Mouse (Mus musculus) kidney, embryonic 14.5 days (tissue): ENCODE results near the gene Zmpste24. TPM values are rescaled to one million over a fixed set of nuclear protein-coding genes. Genes with fewer than 3 reads are reported as not detected.
"Not testable (repeated sequence)": the region's sequence is repeated elsewhere in the genome, so short reads cannot be mapped to it uniquely, and the experiment has no call there.

Experiments
- ATAC-seq: fragments of 200-750 bp; cut with Nextera tagmentation; 2 replicates; pipeline ENCODE4 v1.8.0; 2017; ENCODE audit warnings: moderate number of reproducible peaks, mild to moderate bottlenecking, moderate TSS enrichment, moderate library complexity; ENCODE audit not compliant: low FRiP score, low TSS enrichment
- H3K27ac ChIP-seq: fragments of 300-500 bp; sonication (generic); 2 replicates; pipeline ENCODE4 v1.5.1; 2014; ENCODE audit warnings: low read depth, mild to moderate bottlenecking, low read length, moderate library complexity, mixed read lengths
- H3K27me3 ChIP-seq: fragments of 300-500 bp; sonication (generic); 2 replicates; pipeline ENCODE4 v1.6.1; 2014; ENCODE audit warnings: mild to moderate bottlenecking, low read length; ENCODE audit not compliant: control insufficient read depth, insufficient read depth
- H3K36me3 ChIP-seq: fragments of 300-500 bp; sonication (generic); 2 replicates; pipeline ENCODE4 v1.6.1; 2014; ENCODE audit warnings: low read length, mixed read lengths; ENCODE audit not compliant: control insufficient read depth, insufficient read depth
- H3K4me1 ChIP-seq: fragments of 300-500 bp; sonication (generic); 2 replicates; pipeline ENCODE4 v1.6.1; 2014; ENCODE audit warnings: low read length, mixed read lengths; ENCODE audit not compliant: control insufficient read depth, insufficient read depth
- H3K4me2 ChIP-seq: fragments of 300-500 bp; sonication (generic); replicated peaks from 2 replicates; pipeline ENCODE4 v1.6.1; 2014; ENCODE audit warnings: low read depth, mild to moderate bottlenecking, low read length
- H3K4me3 ChIP-seq: fragments of 300-500 bp; sonication (generic); 2 replicates; pipeline ENCODE4 v1.5.1; 2014; ENCODE audit warnings: mild to moderate bottlenecking, low read length
- H3K9ac ChIP-seq: fragments of 300-500 bp; sonication (generic); 2 replicates; pipeline ENCODE4 v1.6.1; 2014; ENCODE audit warnings: low read depth, mild to moderate bottlenecking, low read length, moderate library complexity
- H3K9me3 ChIP-seq: fragments of 300-500 bp; sonication (generic); 2 replicates; pipeline ENCODE4 v1.6.1; 2016; ENCODE audit warnings: low read length; ENCODE audit not compliant: control insufficient read depth
- WGBS: fragments of 180-500 bp; shearing (Covaris S2); extraction: QIAGEN DNeasy Blood & Tissue Kit; methylation state at CpG from one replicate; pipeline ENCODE4 v1.1.7; 2014; 5-methylcytosine and 5-hydroxymethylcytosine counted together
- polyA plus RNA-seq: library from polyadenylated mRNA; unstranded; fragments of >200 nt; fragmentation: Nextera tagmentation; extraction: Ambion mirVana; gene quantifications from 2 replicates; pipeline ENCODE4 v1.2.1, GENCODE M21; 2014

The Zmpste24 gene
- polyA plus RNA-seq, 1 experiment from 2014 or later: 28.5 TPM

GRCm38 (mm10) chr4:121065336-121065735 lies 32.7 kb downstream of the Zmpste24 start:
- 55% methylated on average over 2 of the region's 2 CpGs for WGBS
- Histone ChIP-seq H3K27ac (no peak overlapping the region), H3K27me3 (no peaks in the 10 kb centered on the region), H3K4me3 (no peak overlapping the region), H3K4me1 (no peaks in the 10 kb centered on the region), H3K9ac (no peak overlapping the region), H3K36me3 (peaks cover 29% of the 10 kb centered on the region), H3K4me2 (no peak overlapping the region), H3K9me3 (no peaks in the 10 kb centered on the region)
- no peak for ATAC-seq

- 91% methylated on average over 9 of the region's 10 CpGs for WGBS
- peaks cover 19% of the 10 kb centered on the region for H3K36me3 ChIP-seq
- H3K9me3 ChIP-seq: not testable (repeated sequence)
These were observed 38.8 kb downstream of the Zmpste24 start for GRCm38 (mm10) chr4:121059218-121059617.

GRCm38 (mm10) chr4:121057032-121057431 lies 41.0 kb downstream of the Zmpste24 start:
- WGBS: 87% methylated on average over 2 of the region's 2 CpGs
- no peak for ATAC-seq

More at GRCm38 (mm10) chr4:121059218-121059617, 38.8 kb downstream of the Zmpste24 start:
- not testable (repeated sequence) for H3K4me2 ChIP-seq, H3K27ac ChIP-seq, H3K9ac ChIP-seq, H3K4me3 ChIP-seq, H3K27me3 ChIP-seq, ATAC-seq, H3K4me1 ChIP-seq

GRCm38 (mm10) chr4:121056342-121056741 lies 41.7 kb downstream of the Zmpste24 start:
- Histone ChIP-seq H3K9me3 (no peaks in the 10 kb centered on the region), H3K27ac (no peak overlapping the region), H3K4me3 (no peak overlapping the region), H3K9ac (no peak overlapping the region), H3K4me1 (peaks cover 5% of the 10 kb centered on the region; the same call in 1 of the 2 replicates), H3K4me2 (no peak overlapping the region), H3K36me3 (peaks cover 14% of the 10 kb centered on the region), H3K27me3 (peaks cover 7% of the 10 kb centered on the region)
- ATAC-seq: no peak
- 50% methylated on average over 3 of the region's 3 CpGs for WGBS

More at GRCm38 (mm10) chr4:121057032-121057431, 41.0 kb downstream of the Zmpste24 start:
- H3K9ac ChIP-seq: no peak overlapping the region
- H3K27ac ChIP-seq: no peak overlapping the region
- no peak overlapping the region for H3K4me3 ChIP-seq
- H3K9me3 ChIP-seq: no peaks in the 10 kb centered on the region
- H3K36me3 ChIP-seq: peaks cover 14% of the 10 kb centered on the region
- H3K4me2 ChIP-seq: no peak overlapping the region
- peaks cover 5% of the 10 kb centered on the region; the same call in 1 of the 2 replicates for H3K4me1 ChIP-seq
- peaks cover 7% of the 10 kb centered on the region for H3K27me3 ChIP-seq

DNA sequence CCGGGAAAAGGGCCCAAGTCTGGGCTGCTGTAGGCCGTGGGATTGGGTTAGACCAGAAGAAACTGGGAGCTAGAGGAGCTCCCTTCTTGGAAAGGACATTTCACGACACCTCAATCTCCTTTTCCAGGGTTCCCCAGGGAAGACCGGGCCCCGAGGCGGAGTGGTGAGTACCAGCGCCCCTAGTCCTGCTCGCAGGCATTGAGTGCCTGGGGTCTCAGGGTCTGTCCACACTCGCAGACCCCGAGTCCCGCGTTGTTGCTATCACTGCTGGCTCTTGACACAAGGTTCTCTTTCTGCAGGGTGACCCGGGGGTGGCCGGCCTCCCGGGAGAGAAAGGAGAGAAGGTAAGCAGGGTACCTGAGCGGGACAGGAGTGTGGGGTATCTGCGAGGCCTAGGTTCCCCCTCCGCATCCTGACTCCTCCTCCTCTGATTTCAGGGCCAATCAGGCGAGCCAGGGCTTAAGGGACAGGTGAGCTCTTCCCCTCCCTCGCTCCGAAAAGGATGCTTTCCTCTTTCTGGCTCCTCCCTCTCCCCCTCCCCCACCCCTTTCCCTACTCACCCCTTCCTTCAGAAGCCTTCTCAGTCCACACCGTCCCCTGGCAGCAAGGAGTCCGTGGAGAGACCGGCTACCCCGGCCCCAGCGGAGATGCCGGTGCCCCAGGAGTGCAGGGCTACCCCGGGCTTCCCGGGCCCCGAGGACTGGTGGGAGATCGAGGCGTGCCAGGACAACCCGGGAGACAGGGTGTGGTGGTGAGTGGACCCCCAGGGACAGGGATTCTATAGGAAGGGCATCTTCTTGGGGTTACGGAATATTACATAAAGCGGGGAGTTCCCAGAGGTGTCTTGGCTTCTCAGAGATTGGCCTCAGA lies 45.4 kb downstream of the Zmpste24 start:
- no peaks in the 10 kb centered on the region for H3K9me3 ChIP-seq
- H3K36me3 ChIP-seq: no peaks in the 10 kb centered on the region
- ATAC-seq: peak; percentile 48
- H3K4me3 ChIP-seq: peak overlapping the region; percentile 28
- H3K27ac ChIP-seq: no peak overlapping the region
- 9% methylated on average over 33 of the region's 35 CpGs for WGBS
- H3K27me3 ChIP-seq: peaks cover 7% of the 10 kb centered on the region
- H3K4me1 ChIP-seq: peaks cover 5% of the 10 kb centered on the region; the same call in 1 of the 2 replicates
- no peak overlapping the region for H3K9ac ChIP-seq
- peak overlapping the region; percentile 38 for H3K4me2 ChIP-seq

GRCm38 (mm10) chr4:121051863-121052262 lies 46.2 kb downstream of the Zmpste24 start:
- Histone ChIP-seq H3K9me3 (no peaks in the 10 kb centered on the region), H3K4me1 (peaks cover 5% of the 10 kb centered on the region; the same call in 1 of the 2 replicates), H3K9ac (no peak overlapping the region), H3K27ac (no peak overlapping the region), H3K27me3 (peaks cover 7% of the 10 kb centered on the region), H3K36me3 (no peaks in the 10 kb centered on the region), H3K4me2 (no peak overlapping the region), H3K4me3 (no peak overlapping the region)
- 30% methylated on average over 4 of the region's 4 CpGs for WGBS
- no peak for ATAC-seq

GRCm38 (mm10) chr4:121042946-121043345 lies 55.1 kb downstream of the Zmpste24 start:
- 0 out of 2 replicates have a peak, but pooled peaks cover 7% of the 10 kb centered on the region for H3K4me1 ChIP-seq
- 57% methylated on average over 3 of the region's 3 CpGs for WGBS
- no peak overlapping the region for H3K4me3 ChIP-seq
- ATAC-seq: no peak
- H3K9ac ChIP-seq: no peak overlapping the region
- H3K4me2 ChIP-seq: no peak overlapping the region
- no peak overlapping the region for H3K27ac ChIP-seq
- peaks cover 18% of the 10 kb centered on the region for H3K27me3 ChIP-seq
- H3K36me3 ChIP-seq: no peaks in the 10 kb centered on the region
- no peaks in the 10 kb centered on the region for H3K9me3 ChIP-seq

DNA sequence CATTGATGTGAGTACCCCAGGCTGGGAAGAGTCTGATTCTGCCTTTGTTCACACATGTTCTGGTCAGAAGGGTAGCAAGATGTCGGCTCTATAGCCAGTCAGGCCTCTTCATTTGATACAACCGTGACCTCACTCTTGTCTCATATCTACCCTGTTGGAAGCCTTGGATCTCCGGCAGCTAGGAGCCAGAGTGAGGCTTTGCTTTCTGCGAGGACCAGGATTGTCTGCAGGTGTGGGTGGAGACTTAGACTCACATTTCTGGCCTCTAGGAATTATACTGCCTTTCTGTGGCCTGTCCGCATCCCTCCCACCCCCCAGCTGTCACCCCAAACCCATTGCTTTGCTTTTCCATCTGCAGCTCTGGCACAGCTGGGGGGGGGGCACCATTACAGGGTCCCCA lies 55.6 kb downstream of the Zmpste24 start:
- H3K4me3 ChIP-seq: no peak overlapping the region
- WGBS: 72% methylated on average over 5 of the region's 5 CpGs

More for the DNA sequence above, 55.6 kb downstream of the Zmpste24 start:
- H3K4me2 ChIP-seq: no peak overlapping the region
- H3K9ac ChIP-seq: no peak overlapping the region
- 0 out of 2 replicates have a peak, but pooled peaks cover 7% of the 10 kb centered on the region for H3K4me1 ChIP-seq
- no peaks in the 10 kb centered on the region for H3K9me3 ChIP-seq
- H3K27me3 ChIP-seq: peaks cover 19% of the 10 kb centered on the region
- H3K36me3 ChIP-seq: no peaks in the 10 kb centered on the region
- no peak for ATAC-seq
- H3K27ac ChIP-seq: no peak overlapping the region
